Mouse (Mus musculus) hindbrain, embryonic 16.5 days (tissue): ENCODE data around the gene Proca1. TPM values are rescaled to one million over a fixed set of nuclear protein-coding genes. Genes with fewer than 3 reads are reported as not detected.

ENCODE experiments used
- ATAC-seq: fragments of 200-750 bp; cut with Nextera tagmentation; 2 replicates; pipeline ENCODE4 v1.8.0; 2017; ENCODE audit warnings: moderate TSS enrichment, moderate library complexity
- H3K27ac ChIP-seq: fragments of 300-500 bp; sonication (generic); 2 replicates; pipeline ENCODE4 v1.5.1; 2014; ENCODE audit warnings: low read depth, mild to moderate bottlenecking, control low read depth, low read length, moderate library complexity
- H3K27me3 ChIP-seq: fragments of 300-500 bp; sonication (generic); replicated peaks from 2 replicates; pipeline ENCODE4 v1.6.1; 2014; ENCODE audit warnings: low read length; ENCODE audit not compliant: control insufficient read depth, insufficient read depth
- H3K36me3 ChIP-seq: fragments of 300-500 bp; sonication (generic); 2 replicates; pipeline ENCODE4 v1.6.1; 2014; ENCODE audit warnings: mild to moderate bottlenecking, low read length, moderate library complexity, mixed read lengths; ENCODE audit not compliant: control insufficient read depth, insufficient read depth
- H3K4me1 ChIP-seq: fragments of 300-500 bp; sonication (generic); 2 replicates; pipeline ENCODE4 v1.6.1; 2014; ENCODE audit warnings: low read depth, low read length; ENCODE audit not compliant: control insufficient read depth, insufficient read depth
- H3K4me2 ChIP-seq: fragments of 300-500 bp; sonication (generic); 2 replicates; pipeline ENCODE4 v1.6.1; 2014; ENCODE audit warnings: mild to moderate bottlenecking, low read length, control low read depth, moderate library complexity
- H3K4me3 ChIP-seq: fragments of 300-500 bp; sonication (generic); 2 replicates; pipeline ENCODE4 v1.5.1; 2014; ENCODE audit warnings: mild to moderate bottlenecking, low read length, control low read depth, moderate library complexity
- H3K9ac ChIP-seq: fragments of 300-500 bp; sonication (generic); 2 replicates; pipeline ENCODE4 v1.6.1; 2014; ENCODE audit warnings: low read depth, mild to moderate bottlenecking, control low read depth, low read length, moderate library complexity
- H3K9me3 ChIP-seq: fragments of 300-500 bp; sonication (generic); 2 replicates; pipeline ENCODE4 v1.6.1; 2014; ENCODE audit warnings: mild to moderate bottlenecking, low read length, moderate library complexity; ENCODE audit not compliant: control insufficient read depth
- WGBS: fragments of 180-500 bp; shearing (Covaris S2); extraction: QIAGEN DNeasy Blood & Tissue Kit; methylation state at CpG from one replicate; pipeline ENCODE4 v1.1.7; 2014; 5-methylcytosine and 5-hydroxymethylcytosine counted together
- polyA plus RNA-seq: library from polyadenylated mRNA; unstranded; fragments of >200 nt; fragmentation: Nextera tagmentation; extraction: Ambion mirVana; gene quantifications from 2 replicates; pipeline ENCODE4 v1.2.1, GENCODE M21; 2015

Gene Proca1
- polyA plus RNA-seq, 1 experiment from 2014 or later: 4.0 TPM

- H3K4me2 ChIP-seq: no peak overlapping the region
- H3K9ac ChIP-seq: no peak overlapping the region
- WGBS: 78% methylated on average over 6 of the region's 6 CpGs
- no peaks in the 10 kb centered on the region for H3K9me3 ChIP-seq
- no peaks in the 10 kb centered on the region for H3K27me3 ChIP-seq
- H3K4me3 ChIP-seq: no peak overlapping the region
- no peak overlapping the region for H3K27ac ChIP-seq
- peaks cover 35% of the 10 kb centered on the region for H3K4me1 ChIP-seq
- peaks cover 32% of the 10 kb centered on the region for H3K36me3 ChIP-seq
- no peak for ATAC-seq
Observed at GRCm38 (mm10) chr11:78156156-78156699, 37.0 kb upstream of the Proca1 start.

- Histone ChIP-seq H3K9me3 (no peaks in the 10 kb centered on the region), H3K4me1 (peaks cover 32% of the 10 kb centered on the region), H3K27ac (no peak overlapping the region), H3K4me2 (no peak overlapping the region), H3K36me3 (peaks cover 33% of the 10 kb centered on the region), H3K27me3 (no peaks in the 10 kb centered on the region), H3K9ac (no peak overlapping the region), H3K4me3 (no peak overlapping the region)
- peak; percentile 15; the same call in 1 of the 2 replicates for ATAC-seq
- 26% methylated on average over 2 of the region's 2 CpGs for WGBS
Observed at GRCm38 (mm10) chr11:78159096-78159495, 34.1 kb upstream of the Proca1 start.

GRCm38 (mm10) chr11:78159557-78159956, 33.6 kb upstream of the Proca1 start:
- no peak for ATAC-seq
- Histone ChIP-seq H3K36me3 (peaks cover 28% of the 10 kb centered on the region), H3K27me3 (no peaks in the 10 kb centered on the region), H3K9ac (no peak overlapping the region), H3K27ac (no peak overlapping the region), H3K4me1 (peaks cover 29% of the 10 kb centered on the region), H3K4me3 (no peak overlapping the region), H3K4me2 (no peak overlapping the region), H3K9me3 (no peaks in the 10 kb centered on the region)
- WGBS: 79% methylated on average over 7 of the region's 7 CpGs

- Histone ChIP-seq H3K27me3 (no peaks in the 10 kb centered on the region), H3K27ac (no peak overlapping the region; the same call in 1 of the 2 replicates), H3K4me2 (no peak overlapping the region), H3K4me1 (peaks cover 24% of the 10 kb centered on the region), H3K9me3 (no peaks in the 10 kb centered on the region), H3K36me3 (peaks cover 25% of the 10 kb centered on the region), H3K9ac (no peak overlapping the region), H3K4me3 (no peak overlapping the region)
- 89% methylated on average over 18 of the region's 18 CpGs for WGBS
- ATAC-seq: no peak
Observed at GRCm38 (mm10) chr11:78160171-78160570, 33.0 kb upstream of the Proca1 start.

- Histone ChIP-seq H3K27me3 (no peaks in the 10 kb centered on the region), H3K4me1 (peaks cover 25% of the 10 kb centered on the region), H3K4me3 (no peak overlapping the region), H3K9me3 (no peaks in the 10 kb centered on the region), H3K27ac (no peak overlapping the region), H3K4me2 (no peak overlapping the region), H3K9ac (no peak overlapping the region), H3K36me3 (peaks cover 25% of the 10 kb centered on the region)
- WGBS: 70% methylated on average over 3 of the region's 3 CpGs
- no peak for ATAC-seq
Observed at GRCm38 (mm10) chr11:78160675-78161074, 32.5 kb upstream of the Proca1 start.

GRCm38 (mm10) chr11:78161169-78161568, 32.0 kb upstream of the Proca1 start:
- Histone ChIP-seq H3K36me3 (peaks cover 25% of the 10 kb centered on the region), H3K27me3 (no peaks in the 10 kb centered on the region), H3K4me3 (no peak overlapping the region), H3K9me3 (no peaks in the 10 kb centered on the region), H3K4me2 (no peak overlapping the region), H3K9ac (no peak overlapping the region), H3K27ac (no peak overlapping the region), H3K4me1 (peaks cover 30% of the 10 kb centered on the region)
- no peak for ATAC-seq
- WGBS: 94% methylated on average over 14 of the region's 14 CpGs

GRCm38 (mm10) chr11:78161968-78162367, 31.2 kb upstream of the Proca1 start:
- H3K27ac ChIP-seq: peak overlapping the region; percentile 93
- H3K4me1 ChIP-seq: peaks cover 32% of the 10 kb centered on the region
- no peaks in the 10 kb centered on the region for H3K9me3 ChIP-seq
- H3K4me2 ChIP-seq: peak overlapping the region; percentile 86
- peak overlapping the region; percentile 36 for H3K9ac ChIP-seq
- peaks cover 25% of the 10 kb centered on the region for H3K36me3 ChIP-seq
- 47% methylated on average over 4 of the region's 4 CpGs for WGBS
- ATAC-seq: no peak
- 0 out of 2 replicates have a peak overlapping the region, but pooled peaks have one; percentile 5 for H3K4me3 ChIP-seq
- H3K27me3 ChIP-seq: no peaks in the 10 kb centered on the region

GRCm38 (mm10) chr11:78162504-78162903, 30.7 kb upstream of the Proca1 start:
- Histone ChIP-seq H3K27ac (peak overlapping the region; percentile 93), H3K4me3 (peak overlapping the region; percentile 82), H3K36me3 (peaks cover 24% of the 10 kb centered on the region), H3K4me2 (peak overlapping the region; percentile 86), H3K9me3 (no peaks in the 10 kb centered on the region), H3K4me1 (peaks cover 32% of the 10 kb centered on the region), H3K9ac (peak overlapping the region; percentile 97), H3K27me3 (no peaks in the 10 kb centered on the region)
- 29% methylated on average over 6 of the region's 6 CpGs for WGBS
- no peak for ATAC-seq

GRCm38 (mm10) chr11:78163045-78163444, 30.1 kb upstream of the Proca1 start:
- H3K4me3 ChIP-seq: peak overlapping the region; percentile 82
- peaks cover 28% of the 10 kb centered on the region for H3K4me1 ChIP-seq
- no peaks in the 10 kb centered on the region for H3K27me3 ChIP-seq
- H3K4me2 ChIP-seq: peak overlapping the region; percentile 86
- no peak for ATAC-seq
- peak overlapping the region; percentile 97 for H3K9ac ChIP-seq
- WGBS: 78% methylated on average over 2 of the region's 2 CpGs
- H3K9me3 ChIP-seq: no peaks in the 10 kb centered on the region
- H3K27ac ChIP-seq: peak overlapping the region; percentile 93
- peaks cover 19% of the 10 kb centered on the region for H3K36me3 ChIP-seq
